8 mouse cellular contexts compared by ENCODE assay signal in the genomic region with DNA sequence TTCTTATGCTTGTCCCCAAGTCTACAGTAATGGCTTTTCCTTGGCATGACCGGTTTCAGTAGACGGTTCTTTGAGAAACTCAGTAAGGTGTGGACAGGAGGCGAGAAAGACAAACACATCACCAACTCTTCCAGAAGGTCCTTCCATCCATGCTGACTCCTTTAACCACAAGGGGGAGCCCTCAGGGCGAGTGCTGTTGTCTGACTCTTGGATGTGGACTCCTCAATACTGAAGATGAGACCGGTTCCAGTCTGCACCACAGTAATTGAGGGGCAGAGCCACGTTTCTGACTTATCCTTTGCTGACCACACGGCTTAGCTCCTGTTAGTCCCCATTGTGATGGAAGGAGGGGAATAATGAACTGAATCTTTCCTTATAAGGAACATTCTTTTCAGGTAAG. TPM values are rescaled to one million over a fixed set of nuclear protein-coding genes. Genes with fewer than 3 reads are reported as not detected.
DNase-seq lines count a peak whose midpoint lies in the region; ATAC-seq and TF ChIP-seq lines count a peak whose summit lies in the region.

No protein-coding gene starts in this region.

- H3K4me2 ChIP-seq in kidney, postnatal 0 days (ENCODE audit: low read length) = no peak overlapping the region
- H3K4me2 ChIP-seq in lung, embryonic 14.5 days = no peak overlapping the region

- H3K36me3 ChIP-seq in kidney, postnatal 0 days (ENCODE audit: insufficient read depth, low read length) = no peaks in the 10 kb centered on the region
- H3K36me3 ChIP-seq in lung, embryonic 14.5 days (ENCODE audit: insufficient read depth) = no peaks in the 10 kb centered on the region

- TF ChIP-seq POLR2A in cerebellum, adult 2 months (IDR thresholded peaks at IDR 0.05; ENCODE audit: borderline replicate concordance, insufficient read depth, low read length) = no peak

- peak; percentile 63 for DNase-seq in CD4-positive, CD25-positive, alpha-beta regulatory T cell, adult 2 months (ENCODE audit: low read depth, low spot score)
- DNase-seq in MN1 (ENCODE audit: low spot score) = peak; percentile 15
- DNase-seq in cerebellum, adult 2 months = peak; percentile 37 to 44
- peak; percentile 78 for DNase-seq in gastrocnemius, adult 2 months
- DNase-seq in kidney, postnatal 0 days (ENCODE audit: low spot score) = peak; percentile 64
- DNase-seq in lung, embryonic 14.5 days = peak; percentile 86
- DNase-seq in right cerebral cortex, postnatal 4 days = peak; percentile 47

- no peak overlapping the region for H3K4me3 ChIP-seq in cerebellum, adult 2 months (replicated peaks; ENCODE audit: insufficient read depth, low read depth, low read length)
- no peak overlapping the region for H3K4me3 ChIP-seq in gastrocnemius, adult 2 months
- H3K4me3 ChIP-seq in kidney, postnatal 0 days (replicated peaks; ENCODE audit: low read depth, low read length) = no peak overlapping the region
- no peak overlapping the region for H3K4me3 ChIP-seq in lung, embryonic 14.5 days (ENCODE audit: low read depth, low read length)

- peak; percentile 68; the same call in 1 of the 2 replicates for TF ChIP-seq CTCF in cerebellum, adult 2 months (IDR thresholded peaks at IDR 0.05; ENCODE audit: borderline replicate concordance, insufficient read depth, low read depth, low read length)
- peak; percentile 97 for TF ChIP-seq CTCF in gastrocnemius, adult 2 months (IDR thresholded peaks at IDR 0.05)
- TF ChIP-seq CTCF in kidney, postnatal 0 days (IDR thresholded peaks at IDR 0.05; ENCODE audit: low read depth) = peak; percentile 93
- peak; percentile 89 for TF ChIP-seq CTCF in lung, embryonic 14.5 days (IDR thresholded peaks at IDR 0.05; ENCODE audit: low read depth)

- no peaks in the 10 kb centered on the region for H3K9me3 ChIP-seq in kidney, postnatal 0 days (replicated peaks; ENCODE audit: low read length)
- H3K9me3 ChIP-seq in lung, embryonic 14.5 days (ENCODE audit: low read depth, low read length) = no peaks in the 10 kb centered on the region

- WGBS in cerebellum, adult 2 months = 42% methylated on average over 7 of the region's 7 CpGs
- WGBS in kidney, postnatal 0 days = 34% methylated on average over 7 of the region's 7 CpGs
- 33% methylated on average over 7 of the region's 7 CpGs for WGBS in lung, embryonic 14.5 days

- H3K27ac ChIP-seq in cerebellum, adult 2 months (ENCODE audit: insufficient read depth, low read length) = no peak overlapping the region
- H3K27ac ChIP-seq in gastrocnemius, adult 2 months = 0 out of 2 replicates have a peak overlapping the region, but pooled peaks have one; percentile 3
- no peak overlapping the region for H3K27ac ChIP-seq in kidney, postnatal 0 days
- H3K27ac ChIP-seq in lung, embryonic 14.5 days (ENCODE audit: low read depth) = no peak overlapping the region

- no peak for ATAC-seq in kidney, postnatal 0 days (replicated peaks; ENCODE audit: low FRiP score, low read depth)
- peak; percentile 25; the same call in 1 of the 2 replicates for ATAC-seq in lung, embryonic 14.5 days (ENCODE audit: insufficient read depth)
- ATAC-seq in erythroid progenitor cell, adult 5-6 weeks (replicated peaks; ENCODE audit: low FRiP score, poor library complexity, severe bottlenecking) = no peak

- intact Hi-C loops in gastrocnemius, adult 2 months (cut with DNase I) = loop anchor here (1.0 kb wide), 1 partner anchor 175 kb away; no protein-coding TSS in a partner anchor

- no peaks in the 10 kb centered on the region for H3K4me1 ChIP-seq in cerebellum, adult 2 months (ENCODE audit: control insufficient read depth, insufficient read depth, low read length)
- H3K4me1 ChIP-seq in kidney, postnatal 0 days (replicated peaks; ENCODE audit: insufficient read depth, low read length) = 0 out of 2 replicates have a peak, but pooled peaks cover 14% of the 10 kb centered on the region
- peaks cover 5% of the 10 kb centered on the region; the same call in 1 of the 2 replicates for H3K4me1 ChIP-seq in lung, embryonic 14.5 days (ENCODE audit: insufficient read depth)

- H3K27me3 ChIP-seq in cerebellum, adult 2 months (ENCODE audit: control insufficient read depth, insufficient read depth, low read length) = no peaks in the 10 kb centered on the region
- no peaks in the 10 kb centered on the region for H3K27me3 ChIP-seq in kidney, postnatal 0 days (ENCODE audit: insufficient read depth, low read length)
- no peaks in the 10 kb centered on the region for H3K27me3 ChIP-seq in lung, embryonic 14.5 days (ENCODE audit: insufficient read depth, low read length)

- H3K9ac ChIP-seq in kidney, postnatal 0 days (ENCODE audit: low read depth, low read length) = no peak overlapping the region
- no peak overlapping the region for H3K9ac ChIP-seq in lung, embryonic 14.5 days

RNA-seq across cellular contexts. Expression of gene Fam198b, which starts 1.2 kb away (rescaled TPM):
- polyA plus RNA-seq in cerebellum, adult 2 months (2012; rRNA removed) = 1.4 and 1.5 TPM in 2 replicates
- 1 to 10 TPM; 5.7 to 7.1 TPM for total RNA-seq in gastrocnemius, adult 2 months (2021)
- polyA plus RNA-seq in kidney, postnatal 0 days (2015; fragmentation: Nextera tagmentation; extraction: Ambion mirVana) = 7.4 and 8.8 TPM in 2 replicates
- polyA plus RNA-seq in lung, embryonic 14.5 days (2014; fragmentation: Nextera tagmentation; extraction: Ambion mirVana) = 16.4 and 17.8 TPM in 2 replicates
- not detected in 2 replicates for total RNA-seq in erythroid progenitor cell, adult 5-6 weeks (2015; ENCODE audit: low replicate concordance)
- total RNA-seq in erythroid progenitor cell, adult 5-6 weeks (2017; ENCODE audit: low replicate concordance) = not detected in 2 replicates

RNA-seq across cellular contexts. Expression of gene Tmem144, which starts 30.5 kb away (rescaled TPM):
- 5.3 and 6.6 TPM in 2 replicates for polyA plus RNA-seq in cerebellum, adult 2 months (2012; rRNA removed)
- 1 to 10 TPM in 1 of 2 experiments, under 1 TPM in 1; 0.74 to 2.7 TPM for total RNA-seq in gastrocnemius, adult 2 months (2021)
- 9.1 and 10.5 TPM in 2 replicates for polyA plus RNA-seq in kidney, postnatal 0 days (2015; fragmentation: Nextera tagmentation; extraction: Ambion mirVana)
- 5.0 and 5.4 TPM in 2 replicates for polyA plus RNA-seq in lung, embryonic 14.5 days (2014; fragmentation: Nextera tagmentation; extraction: Ambion mirVana)
- 1.1 TPM in 1 of 2 replicates, not detected in the other for total RNA-seq in erythroid progenitor cell, adult 5-6 weeks (2015; ENCODE audit: low replicate concordance)
- not detected in 2 replicates for total RNA-seq in erythroid progenitor cell, adult 5-6 weeks (2017; ENCODE audit: low replicate concordance)

Comparison
In these comparisons a context has a peak if more than half of its experiments do, and no peak if none do; other contexts are left out.
1. DNase-seq: peak in every context shown above with its lines; median percentile 86 in lung, embryonic 14.5 days; 78 in gastrocnemius, adult 2 months; 64 in kidney, postnatal 0 days; 63 in CD4-positive, CD25-positive, alpha-beta regulatory T cell, adult 2 months; 47 in right cerebral cortex, postnatal 4 days; 40 in cerebellum, adult 2 months; 15 in MN1.